Mouse (Mus musculus) CH12F3 (cell line): ENCODE data around the gene AC131692.1.

Experiments
- in situ Hi-C: fragments of 300-500 bp; cut with MboI; formaldehyde crosslinking; loops from 2 replicates; pipeline ENCODE4 v1.14.3; 2020; ENCODE audit warnings: low sequenced_read_pairs

Gene AC131692.1

DNA sequence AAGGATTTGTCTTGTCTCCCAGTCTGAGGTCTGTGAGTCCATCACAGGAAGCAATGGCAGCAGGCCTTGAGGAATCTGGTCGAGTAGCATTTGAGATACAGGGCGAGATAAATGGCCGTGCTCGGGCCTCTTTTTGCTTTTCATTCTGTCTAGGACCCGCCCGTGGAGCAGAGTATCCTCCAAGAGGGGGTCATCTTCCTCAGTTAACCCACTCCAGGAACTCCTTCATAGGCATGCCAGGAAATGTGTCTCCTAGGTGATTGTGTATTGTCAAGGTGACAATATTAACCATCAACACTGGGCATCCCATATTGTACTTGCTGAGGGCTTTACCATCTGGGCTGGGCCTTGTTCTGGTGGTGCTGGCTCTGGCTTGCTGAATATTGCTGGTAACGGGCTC lies at the start of gene AC131692.1:
Gene AC131692.1, plus strand, starts transcription at position 301 of the 400 bp plus-strand sequence.
- in situ Hi-C loops, result no loop called here

DNA sequence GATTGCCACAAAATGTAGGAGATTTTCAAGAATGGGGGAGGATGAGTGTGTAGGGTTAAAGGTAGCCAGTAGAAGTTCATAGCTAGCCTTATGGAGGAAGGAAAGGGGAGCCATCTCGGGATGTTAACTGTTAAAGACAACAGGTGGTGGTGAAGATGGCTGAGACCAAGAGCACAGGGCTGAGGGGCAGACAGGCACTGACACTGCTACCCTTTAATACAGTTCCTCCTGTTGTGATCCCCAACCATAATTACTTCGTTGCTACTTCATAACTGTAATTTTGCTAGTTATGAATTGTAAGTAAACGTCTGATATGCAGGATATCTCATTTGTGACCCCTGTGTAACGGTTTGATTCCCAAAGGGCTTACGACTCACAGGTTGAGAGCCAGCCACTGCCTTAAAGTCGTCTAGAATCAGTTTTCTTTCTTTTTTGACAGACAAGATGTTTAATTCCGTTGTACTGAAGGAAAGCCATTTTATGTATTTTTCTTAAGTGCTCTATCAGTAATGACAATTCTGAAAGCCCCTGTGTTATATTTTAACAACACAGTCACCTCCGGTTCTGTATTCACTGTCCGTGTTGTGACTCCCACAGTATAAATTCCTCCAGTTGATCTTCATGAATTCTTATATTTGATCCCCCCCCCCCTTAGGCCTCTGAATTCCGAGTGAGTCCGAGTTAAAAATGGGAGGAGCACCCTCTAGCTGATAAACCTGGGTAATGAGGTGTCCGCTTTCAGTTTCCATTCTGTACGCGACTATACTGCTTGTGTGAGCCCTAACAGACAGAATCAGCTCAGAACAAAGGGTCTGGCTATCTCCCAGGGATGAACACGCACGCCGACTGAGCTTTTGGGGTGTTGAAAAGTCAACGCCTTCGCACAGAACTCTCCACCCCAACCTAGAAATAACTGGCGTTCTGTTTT lies 48.6 kb upstream of the AC131692.1 start:
- in situ Hi-C loops, result no loop called here

DNA sequence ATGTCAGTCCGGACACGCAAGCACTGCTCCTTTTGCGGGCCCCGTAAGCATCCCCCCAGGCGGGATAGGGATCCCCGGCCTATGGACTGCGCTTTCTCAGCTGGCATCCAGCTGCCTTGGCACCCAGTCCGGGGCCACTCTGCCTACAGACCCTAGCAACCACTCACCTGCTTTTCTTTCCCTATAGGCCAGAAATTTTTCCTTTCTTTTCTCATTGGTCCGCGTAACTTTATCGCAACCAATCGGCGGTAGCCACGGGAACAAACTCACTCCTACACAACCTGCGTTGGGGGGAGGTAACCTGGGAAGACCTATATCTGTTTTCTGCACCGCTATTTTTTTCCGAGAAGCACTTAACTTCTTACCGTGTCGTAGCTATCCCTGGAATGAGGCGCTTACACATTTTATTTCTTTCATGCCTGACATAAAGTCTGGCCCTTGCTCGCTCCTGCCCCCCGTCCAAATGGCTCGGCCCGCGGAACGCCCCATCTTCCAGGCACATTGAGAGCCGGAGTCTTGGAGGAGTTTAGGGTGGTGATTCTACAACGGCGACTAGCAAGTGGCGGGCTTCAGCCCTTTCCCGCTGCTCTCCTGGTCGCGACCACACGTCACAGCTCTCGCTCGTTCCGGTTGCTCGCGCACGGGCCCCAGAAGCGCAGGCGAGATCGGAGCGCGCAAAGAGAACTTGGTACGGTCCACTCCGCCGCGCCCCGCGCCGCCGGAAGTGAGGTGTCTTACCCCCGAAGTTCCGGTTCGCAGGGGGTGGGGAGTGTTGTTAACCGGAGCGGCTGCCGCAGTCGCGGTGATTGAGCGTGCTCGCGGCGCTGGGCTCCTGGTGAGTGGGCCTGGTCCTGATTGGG lies 47.7 kb upstream of the AC131692.1 start, which contains the start of gene Syvn1:
Gene Syvn1, plus strand, starts transcription at position 283 of the 860 bp plus-strand sequence.
- in situ Hi-C loops, result no loop called here

DNA sequence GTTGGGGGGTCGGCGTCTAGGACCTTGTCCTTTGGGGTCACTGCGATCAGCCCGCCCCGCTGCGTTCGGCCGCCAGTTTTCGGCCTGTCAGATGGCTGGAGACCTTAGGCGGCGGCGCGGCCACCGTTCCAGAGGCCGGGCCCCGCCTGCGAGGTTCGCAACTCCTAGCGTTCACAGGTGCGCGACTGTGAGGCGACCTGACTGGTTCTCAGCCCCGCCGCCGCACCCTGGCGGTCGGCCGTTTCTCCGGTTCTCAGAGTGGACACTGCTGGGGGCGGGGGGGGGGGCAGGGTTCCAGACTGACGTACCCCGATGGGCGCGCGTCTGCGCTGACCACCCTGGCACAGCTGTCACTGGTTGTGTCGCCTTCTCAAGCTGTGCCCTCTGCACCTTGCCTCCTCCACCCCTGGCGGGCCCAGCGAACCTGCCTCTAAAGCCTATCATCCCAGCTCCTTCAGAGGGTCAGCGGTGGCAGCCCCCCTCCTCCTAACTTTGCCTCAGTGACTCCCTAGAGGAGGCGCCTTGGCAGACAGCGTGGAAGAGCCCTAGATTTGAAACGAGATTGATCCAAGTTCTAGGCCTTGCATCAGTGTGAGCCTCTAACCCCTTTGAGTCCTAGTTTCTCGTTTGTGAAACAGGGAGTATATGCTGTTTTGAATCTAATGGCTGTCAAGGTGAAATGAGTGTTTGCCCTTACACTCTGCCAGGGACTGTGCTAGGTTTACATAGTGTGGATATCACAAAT lies 46.9 kb upstream of the AC131692.1 start:
- in situ Hi-C loops, result no loop called here

DNA sequence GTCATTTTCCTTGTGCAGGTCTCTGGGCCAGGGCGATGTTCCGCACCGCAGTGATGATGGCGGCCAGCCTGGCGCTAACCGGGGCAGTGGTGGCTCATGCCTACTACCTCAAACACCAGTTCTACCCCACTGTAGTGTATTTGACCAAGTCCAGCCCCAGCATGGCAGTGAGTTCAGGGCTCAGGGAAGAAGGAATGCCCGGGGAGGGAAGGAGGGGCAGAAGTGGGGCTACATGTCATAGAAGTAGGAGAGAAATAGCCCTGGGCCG lies 46.4 kb upstream of the AC131692.1 start:
- in situ Hi-C loops, result no loop called here

DNA sequence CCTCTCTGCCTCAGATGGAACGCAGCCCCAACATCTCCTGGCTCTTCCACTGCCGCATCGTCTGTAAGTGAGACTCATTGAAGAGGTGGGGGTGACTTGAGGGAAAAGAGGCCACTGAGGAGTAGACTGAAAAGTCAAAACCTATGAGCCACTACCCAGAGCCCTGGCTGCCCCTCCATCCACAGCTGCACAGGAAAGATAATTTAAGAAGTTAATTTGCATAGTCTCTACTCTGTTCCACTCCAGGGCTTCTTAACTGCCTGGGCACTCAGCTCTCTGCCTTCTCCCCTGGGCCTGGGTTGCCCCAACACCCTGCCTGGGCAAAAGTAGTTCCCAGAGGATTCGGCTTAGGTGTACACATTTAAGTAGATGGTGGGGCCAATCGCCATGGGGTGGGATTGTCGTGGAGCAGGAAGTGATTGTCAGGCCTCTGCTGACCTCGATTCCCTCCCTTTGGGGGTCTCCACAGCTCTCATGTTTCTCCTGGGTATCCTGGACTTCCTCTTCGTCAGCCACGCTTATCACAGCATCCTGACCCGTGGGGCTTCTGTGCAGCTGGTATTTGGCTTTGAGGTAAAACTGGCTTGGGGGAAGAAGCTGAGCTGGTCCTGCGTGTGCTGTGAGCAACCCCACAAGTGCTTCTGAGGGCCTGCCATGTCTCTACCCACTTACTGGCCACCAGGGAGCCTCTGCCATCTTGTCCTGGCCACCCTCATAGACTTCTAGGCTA lies 45.4 kb upstream of the AC131692.1 start:
- in situ Hi-C loops, result no loop called here

DNA sequence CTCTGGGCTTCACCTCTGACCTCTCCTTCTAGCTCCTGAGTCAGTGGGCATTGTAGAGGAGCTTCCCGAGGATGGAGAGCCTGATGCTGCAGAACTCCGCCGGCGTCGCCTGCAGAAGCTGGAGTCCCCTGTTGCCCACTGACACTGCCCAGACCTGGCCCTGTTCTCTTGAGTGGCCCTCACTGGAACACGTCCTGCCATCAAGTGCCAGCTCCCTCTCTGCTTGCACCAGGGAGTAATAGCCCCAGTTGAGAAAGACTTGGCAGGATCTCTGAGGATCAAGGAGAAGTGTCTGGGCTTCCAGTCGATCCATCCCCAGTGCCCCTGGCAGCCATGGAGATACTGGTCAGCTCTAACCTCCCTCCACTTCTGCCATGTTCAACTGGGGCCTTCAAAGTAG lies 41.7 kb upstream of the AC131692.1 start:
- in situ Hi-C loops, result no loop called here

DNA sequence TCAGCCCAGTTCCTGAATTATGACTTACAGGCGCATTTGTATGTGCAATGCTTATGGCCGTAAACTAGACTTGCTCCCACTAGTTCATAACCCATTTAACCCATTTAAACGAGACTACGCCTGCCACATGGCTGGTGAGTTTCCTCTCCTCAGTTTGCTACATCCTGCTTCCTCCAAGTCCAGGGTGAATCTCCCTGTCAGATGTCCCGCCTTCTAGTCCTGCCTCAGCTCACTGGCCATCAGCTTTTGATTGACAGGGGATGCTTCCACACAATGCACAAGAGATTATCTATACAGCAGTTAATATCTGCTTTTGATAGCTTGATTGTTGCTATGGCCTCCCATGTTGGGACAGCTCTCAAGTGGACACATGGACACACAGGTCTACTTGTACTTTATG lies 39.9 kb upstream of the AC131692.1 start:
- in situ Hi-C loops, result no loop called here

DNA sequence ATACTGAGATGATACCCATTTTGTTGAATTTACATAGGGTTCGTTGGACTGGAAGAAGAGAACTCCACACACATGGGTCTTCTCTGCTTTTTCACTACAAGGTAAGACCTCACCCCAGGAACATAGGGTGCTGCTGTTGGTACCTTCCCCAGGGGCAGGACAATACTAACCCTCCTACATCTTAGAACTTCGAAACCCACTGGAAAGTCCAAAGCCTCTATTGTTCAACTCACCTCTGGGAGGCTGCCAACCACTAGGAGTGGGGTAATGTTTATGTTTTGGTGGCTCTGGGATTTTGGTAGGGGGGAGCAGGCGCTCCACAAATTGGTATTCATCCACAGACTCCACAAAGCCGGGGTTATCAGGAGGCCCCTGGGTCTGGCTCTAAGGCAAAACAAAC lies 37.5 kb upstream of the AC131692.1 start:
- in situ Hi-C loops, result no loop called here

DNA sequence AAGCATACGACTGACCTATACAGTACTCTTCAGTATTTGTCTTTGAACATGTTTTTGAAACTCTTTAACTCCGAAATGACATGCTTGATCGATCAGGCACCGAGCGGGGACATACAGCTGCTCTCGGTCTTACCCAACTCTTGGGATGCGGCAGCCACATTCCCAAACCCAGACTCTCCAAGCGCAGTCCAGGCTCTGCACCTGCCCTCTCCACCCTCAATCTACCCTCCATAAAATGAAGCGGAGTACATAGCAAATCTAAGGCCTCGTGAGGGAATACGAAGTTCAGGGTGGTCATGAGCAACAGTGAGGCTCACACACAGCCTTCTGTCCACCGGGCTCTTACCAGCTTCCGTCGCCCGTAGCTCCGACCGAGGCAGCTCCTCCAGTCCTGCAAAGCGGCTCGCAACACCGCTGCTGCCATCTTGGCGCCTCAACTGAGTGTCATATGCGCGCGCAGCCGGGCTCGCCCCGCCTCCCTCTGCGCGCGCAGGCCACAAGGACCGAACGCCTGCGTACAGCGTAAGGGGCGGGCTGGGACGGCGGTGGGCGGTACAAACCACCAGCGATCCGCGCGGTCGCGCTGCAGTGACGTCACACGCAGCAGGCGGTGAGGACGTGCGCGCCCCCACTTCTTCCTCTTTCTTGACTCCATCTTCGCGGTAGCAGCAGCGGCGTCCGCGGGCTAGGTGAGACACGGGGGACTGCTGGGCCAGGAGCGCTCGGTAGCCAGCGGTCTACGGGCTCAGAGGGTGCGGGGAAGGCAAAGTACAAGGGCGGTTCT lies 36.7 kb upstream of the AC131692.1 start, which contains the start of the genes Mrpl49 and Fau:
Gene Mrpl49, minus strand, starts transcription at position 473 of the 784 bp plus-strand sequence.
Gene Fau, plus strand, starts transcription at position 532 of the 784 bp plus-strand sequence.
- in situ Hi-C loops, result no loop called here

DNA sequence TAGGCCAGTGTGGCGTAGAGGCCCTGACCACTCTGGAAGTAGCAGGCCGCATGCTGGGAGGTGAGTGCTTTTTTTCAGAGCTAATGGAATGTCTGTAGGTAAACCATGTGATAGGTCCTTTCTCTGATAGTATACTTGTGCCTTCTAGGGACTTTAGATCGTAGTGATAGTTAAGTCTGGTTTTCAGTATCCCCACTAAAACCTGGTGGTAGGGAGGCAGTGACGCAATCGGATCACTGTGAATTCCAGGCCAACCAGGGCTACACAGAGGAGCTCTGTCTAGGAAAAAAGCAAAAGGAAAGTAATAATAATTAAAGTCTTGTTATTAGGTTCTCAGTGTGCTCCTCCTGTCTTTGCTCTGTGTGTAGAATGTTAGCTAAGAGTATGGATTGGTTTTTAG lies 35.7 kb upstream of the AC131692.1 start:
- in situ Hi-C loops, result no loop called here

DNA sequence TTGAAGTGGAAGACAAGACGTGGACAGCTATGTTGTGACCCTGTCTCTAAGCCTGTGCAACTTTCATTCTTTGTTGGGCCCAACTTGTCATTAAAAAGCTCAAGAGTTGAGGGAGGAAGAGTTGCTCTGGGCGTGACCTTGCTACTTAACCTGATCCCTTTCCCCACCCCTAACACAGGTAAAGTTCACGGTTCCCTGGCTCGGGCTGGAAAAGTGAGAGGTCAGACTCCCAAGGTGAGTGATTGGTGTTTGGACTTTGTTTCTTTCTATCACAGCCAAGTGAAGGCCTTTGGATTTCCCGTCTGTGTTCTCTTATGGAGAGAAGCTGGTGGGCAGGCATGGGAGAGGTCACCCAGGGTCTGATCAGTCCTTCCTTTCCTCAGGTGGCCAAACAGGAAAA lies 35.3 kb upstream of the AC131692.1 start:
- in situ Hi-C loops, result no loop called here

DNA sequence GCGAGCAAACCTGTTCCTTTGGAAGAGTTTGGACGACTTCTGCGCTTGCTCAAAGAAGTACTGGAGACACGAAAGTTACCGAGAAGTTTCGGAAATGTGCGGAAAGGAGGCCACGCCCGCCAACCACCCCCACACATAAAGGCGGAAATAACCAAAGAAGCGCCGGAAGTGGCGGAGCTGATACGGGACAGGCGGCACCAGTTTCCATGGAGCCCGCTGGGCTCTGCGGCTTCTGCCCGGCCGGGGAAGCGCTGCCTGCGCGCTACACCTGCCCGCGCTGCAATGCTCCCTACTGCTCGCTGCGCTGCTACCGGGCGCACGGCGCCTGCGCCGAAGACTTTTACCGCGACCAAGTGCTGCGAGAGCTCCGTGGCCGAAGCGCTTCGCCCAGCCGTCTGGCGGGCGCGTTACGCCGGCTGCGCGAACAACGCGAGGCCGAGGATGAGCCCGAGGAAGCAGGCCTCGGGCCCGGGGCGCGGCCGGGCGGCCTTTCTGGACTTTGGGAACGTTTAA lies 33.1 kb upstream of the AC131692.1 start, which contains the start of gene Znhit2:
Gene Znhit2, plus strand, starts transcription at position 172 of the 513 bp plus-strand sequence.
- in situ Hi-C loops, result no loop called here

DNA sequence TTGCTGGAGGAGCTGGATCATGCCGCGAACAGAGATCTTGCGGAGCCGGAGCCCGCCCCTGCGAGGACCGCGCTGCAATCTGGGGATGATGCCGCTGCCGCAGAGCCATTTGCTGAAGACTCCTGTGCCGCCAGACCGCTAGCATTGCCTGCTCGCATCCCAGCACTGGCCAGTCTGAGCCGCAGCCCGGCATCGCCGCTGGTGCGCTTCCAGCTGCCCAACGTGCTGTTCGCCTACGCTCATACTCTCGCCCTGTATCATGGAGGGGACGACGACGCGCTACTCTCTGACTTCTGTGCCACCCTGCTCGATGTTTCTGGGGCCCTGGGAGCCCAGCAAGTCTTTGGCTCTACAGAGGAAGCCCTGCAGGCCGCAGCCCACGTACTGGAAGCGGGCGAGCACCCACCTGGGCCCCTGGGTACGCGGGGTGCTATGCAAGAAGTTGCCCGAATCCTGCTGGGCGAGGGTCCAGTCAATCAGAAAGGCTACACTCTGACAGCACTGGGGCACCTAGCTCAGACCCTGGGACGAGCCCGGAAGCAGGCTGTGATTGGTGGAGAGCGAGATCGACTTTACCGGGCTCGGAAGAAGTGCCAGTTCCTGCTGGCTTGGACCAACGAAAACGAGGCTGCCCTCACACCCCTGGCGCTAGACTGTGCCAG lies 32.4 kb upstream of the AC131692.1 start:
- in situ Hi-C loops, result no loop called here

DNA sequence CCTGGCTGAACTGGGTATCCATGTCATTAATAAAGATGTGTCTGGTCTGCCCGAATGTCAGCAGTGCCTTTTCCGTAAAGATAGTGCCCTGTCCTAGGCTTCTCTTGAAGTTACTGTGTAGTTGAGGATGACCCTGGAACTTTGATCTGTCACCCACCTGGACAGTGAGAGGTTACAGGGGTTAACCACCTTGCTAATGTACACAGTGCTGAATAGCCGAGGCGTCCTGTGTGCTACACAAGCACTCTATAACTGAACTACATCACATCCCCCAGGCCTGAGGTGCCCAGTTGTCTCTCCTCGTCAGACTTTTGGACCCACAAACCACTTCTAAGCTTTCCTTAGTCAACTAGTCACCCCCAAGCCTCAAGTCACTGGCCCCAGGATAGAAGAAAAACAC lies 31.8 kb upstream of the AC131692.1 start:
- in situ Hi-C loops, result no loop called here

DNA sequence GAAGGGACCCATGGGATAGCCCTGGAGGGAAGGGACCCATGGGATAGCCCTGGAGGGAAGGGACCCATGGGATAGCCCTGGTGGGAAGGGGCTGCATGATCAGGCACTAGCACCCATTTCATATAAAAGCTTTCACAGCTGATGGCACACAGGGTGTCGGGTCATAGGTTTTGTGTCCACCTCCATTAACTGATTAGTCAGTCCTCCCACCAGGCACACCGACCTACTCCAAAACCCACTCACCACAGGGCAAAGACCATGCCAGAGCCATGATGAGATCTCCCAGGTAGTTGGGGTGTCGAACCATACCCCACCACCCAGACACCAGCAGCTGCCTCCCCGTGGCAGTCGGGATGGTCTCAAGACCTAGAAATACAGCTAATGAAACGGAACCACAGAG lies 31.1 kb upstream of the AC131692.1 start:
- in situ Hi-C loops, result no loop called here

DNA sequence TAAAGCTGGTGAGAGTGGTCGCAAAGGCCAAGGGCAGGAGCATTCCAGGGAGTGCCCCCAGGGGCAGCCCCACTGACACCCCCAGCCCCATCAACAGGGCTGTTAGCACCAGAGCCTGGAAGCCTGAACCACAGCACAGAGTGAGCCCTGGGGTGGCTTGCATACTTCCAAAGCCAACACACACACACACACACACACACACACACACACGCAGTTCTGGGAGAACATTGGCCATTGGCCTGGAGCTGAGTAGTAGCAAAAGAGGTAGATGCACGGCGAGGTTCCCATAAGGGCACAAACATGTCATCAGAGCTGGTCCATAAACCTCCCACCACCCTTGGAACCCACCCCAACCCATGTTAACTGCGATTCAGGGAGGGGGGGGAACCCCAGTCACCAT lies 27.6 kb upstream of the AC131692.1 start:
- in situ Hi-C loops, result no loop called here

DNA sequence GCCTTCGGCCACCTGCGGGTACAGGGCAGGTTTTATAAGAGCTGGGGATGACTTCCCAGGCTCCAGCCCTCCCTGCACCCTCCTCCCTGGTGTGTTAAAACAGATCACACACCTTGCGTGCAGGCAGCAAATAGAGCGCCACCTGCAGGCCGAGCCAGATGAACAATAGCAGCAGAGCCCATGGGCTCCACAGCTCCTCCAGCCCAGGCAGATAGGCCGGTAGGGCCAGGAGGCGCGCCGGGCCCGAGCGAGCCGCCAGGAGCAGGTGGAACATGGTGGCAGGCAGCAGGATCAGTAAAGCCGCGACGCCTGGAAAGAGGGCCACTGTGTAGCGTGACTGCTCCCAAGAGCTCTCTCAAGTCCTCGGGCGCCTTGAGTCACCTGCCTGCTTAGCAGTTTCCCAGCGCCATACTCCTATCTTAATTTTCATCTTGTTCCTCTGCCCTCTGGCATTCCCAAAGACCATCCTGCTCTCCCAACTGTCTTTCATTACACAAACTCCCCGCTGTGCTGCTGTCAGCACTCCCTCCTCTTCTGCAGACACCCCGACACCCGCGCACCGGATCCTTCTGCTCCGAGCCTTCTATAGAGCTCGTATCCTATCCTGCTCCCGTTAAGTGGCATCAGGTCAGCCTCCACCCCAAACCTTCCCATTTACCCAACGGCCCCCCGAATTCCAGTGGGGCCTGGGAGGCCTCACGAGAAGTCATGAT lies 27.1 kb upstream of the AC131692.1 start:
- in situ Hi-C loops, result no loop called here
